Mouse (Mus musculus): Measurements from ENCODE around the gene Nudt4.

Gene Nudt4

GRCm38 (mm10) chr10:95501033-95501432 is 62.9 kb downstream of the Nudt4 start:
- DNase-seq (ENCODE audit: low read depth) = no peak

Measured in c-Kit-positive CD71-positive TER-119-negative erythroid progenitor cells, embryonic 14.5 days (primary cell).